Mouse (Mus musculus) MEL (cell line): ENCODE results near the gene Mkln1. TPM values are rescaled to one million over a fixed set of nuclear protein-coding genes. Genes with fewer than 3 reads are reported as not detected.

ENCODE experiments used
- DNase-seq: peaks from one replicate; pipeline ENCODE4 v3.0.0; 2011; ENCODE audit warnings: low read depth, low spot score
- H3K27ac ChIP-seq: 2 replicates; pipeline ENCODE4 v1.5.1; 2012; ENCODE audit warnings: low read depth, mild to moderate bottlenecking, control low read depth, low read length, moderate library complexity; ENCODE audit not compliant: control insufficient read depth
- H3K27me3 ChIP-seq, 2 experiments: fragments of 150-350 bp in 1 of 2; sonication (generic) in 1 of 2; 2 replicates each; pipeline ENCODE4 v1.6.1; 2012; ENCODE audit warnings: low read length in 2 of 2, mild to moderate bottlenecking in 2 of 2, improper control_type of control experiment in 1 of 2, moderate library complexity in 1 of 2; ENCODE audit not compliant: insufficient read depth in 2 of 2, control insufficient read depth in 1 of 2
- H3K36me3 ChIP-seq, 2 experiments: 2 replicates each; pipeline ENCODE4 v1.6.1; 2012 to 2014; ENCODE audit warnings: low read length in 2 of 2, improper control_type of control experiment in 1 of 2, inconsistent platforms in 1 of 2, mild to moderate bottlenecking in 1 of 2; ENCODE audit not compliant: insufficient read depth in 2 of 2, control insufficient read depth in 1 of 2
- H3K4me1 ChIP-seq, 2 experiments: fragments of 150-350 bp in 1 of 2; sonication (generic) in 1 of 2; 2 replicates each; pipeline ENCODE4 v1.6.1; 2012; ENCODE audit warnings: low read length in 2 of 2, improper control_type of control experiment in 1 of 2, mild to moderate bottlenecking in 1 of 2; ENCODE audit not compliant: insufficient read depth in 2 of 2, control insufficient read depth in 1 of 2
- H3K4me3 ChIP-seq, 2 experiments: fragments of 150-350 bp in 1 of 2; sonication (generic) in 1 of 2; 2 replicates each; pipeline ENCODE4 v1.5.1; 2012; ENCODE audit warnings: low read depth in 2 of 2, low read length in 2 of 2, mild to moderate bottlenecking in 2 of 2, moderate library complexity in 2 of 2, control low read depth in 1 of 2, improper control_type of control experiment in 1 of 2; ENCODE audit not compliant: control insufficient read depth in 1 of 2, insufficient read depth in 1 of 2
- H3K79me2 ChIP-seq: 2 replicates; pipeline ENCODE4 v1.6.1; 2012; ENCODE audit warnings: mild to moderate bottlenecking, low read length, moderate library complexity; ENCODE audit not compliant: control insufficient read depth, poor library complexity, insufficient read depth
- H3K9ac ChIP-seq: 2 replicates; pipeline ENCODE4 v1.6.1; 2012; ENCODE audit warnings: low read depth, mild to moderate bottlenecking, control low read depth, low read length, moderate library complexity; ENCODE audit not compliant: control insufficient read depth, poor library complexity, severe bottlenecking
- H3K9me3 ChIP-seq: fragments of 150-350 bp; sonication (generic); replicated peaks from 2 replicates; pipeline ENCODE4 v1.6.1; 2012; ENCODE audit warnings: mild to moderate bottlenecking, low read length, improper control_type of control experiment, moderate library complexity; ENCODE audit not compliant: insufficient read depth
- CHD1 ChIP-seq: IDR thresholded peaks from 2 replicates; pipeline ENCODE4 v1.6.1; 2012; ENCODE audit warnings: low read depth, mild to moderate bottlenecking, inconsistent platforms, low read length, improper control_type of control experiment
- CTCF ChIP-seq, 3 experiments: IDR thresholded peaks in 2 of 3; conservative IDR thresholded peaks in 1 of 3; 2 replicates each; pipeline ENCODE4 v1.5.1; 2011 to 2012; ENCODE audit warnings: low read length in 3 of 3, low read depth in 2 of 3, mild to moderate bottlenecking in 2 of 3, improper control_type of control experiment in 1 of 3, inconsistent platforms in 1 of 3, mixed read lengths in 1 of 3, moderate library complexity in 1 of 3; ENCODE audit not compliant: control insufficient read depth in 1 of 3, insufficient read depth in 1 of 3, poor library complexity in 1 of 3, severe bottlenecking in 1 of 3
- EP300 ChIP-seq, 2 experiments: IDR thresholded peaks; 2 replicates each; pipeline ENCODE4 v1.6.1; 2011; ENCODE audit warnings: improper control_type of control experiment in 2 of 2, low read length in 2 of 2, low read depth in 1 of 2, mild to moderate bottlenecking in 1 of 2
- ETS1 ChIP-seq: IDR thresholded peaks from 2 replicates; pipeline ENCODE4 v1.6.1; 2012; ENCODE audit warnings: low read depth, mild to moderate bottlenecking, inconsistent platforms, low read length, improper control_type of control experiment, moderate library complexity
- GABPA ChIP-seq: IDR thresholded peaks from 2 replicates; pipeline ENCODE4 v1.6.1; 2012; ENCODE audit warnings: low read depth, mild to moderate bottlenecking, inconsistent platforms, low read length, improper control_type of control experiment, moderate library complexity
- GATA1 ChIP-seq: IDR thresholded peaks from 2 replicates; pipeline ENCODE4 v1.6.1; 2011; ENCODE audit warnings: low read depth, low read length, improper control_type of control experiment
- KAT2A ChIP-seq: conservative IDR thresholded peaks from 2 replicates; pipeline ENCODE4 v1.6.1; 2012; ENCODE audit warnings: low read depth, low read length, improper control_type of control experiment, inconsistent platforms
- MYC ChIP-seq: IDR thresholded peaks from 2 replicates; pipeline ENCODE4 v1.6.1; 2011; ENCODE audit warnings: low read depth, mild to moderate bottlenecking, low read length, improper control_type of control experiment, moderate library complexity
- NELFE ChIP-seq: IDR thresholded peaks from 2 replicates; pipeline ENCODE4 v1.6.1; 2011; ENCODE audit warnings: low read depth, low read length, improper control_type of control experiment
- POLR2A ChIP-seq, 2 experiments: IDR thresholded peaks; 2 replicates each; pipeline ENCODE4 v1.6.1; 2011 to 2012; ENCODE audit warnings: low read length in 2 of 2, mild to moderate bottlenecking in 2 of 2, control low read depth in 1 of 2, improper control_type of control experiment in 1 of 2, low read depth in 1 of 2, moderate library complexity in 1 of 2; ENCODE audit not compliant: control insufficient read depth in 1 of 2, insufficient read depth in 1 of 2, poor library complexity in 1 of 2
- RAD21 ChIP-seq: IDR thresholded peaks from 2 replicates; pipeline ENCODE4 v1.6.1; 2011; ENCODE audit warnings: mild to moderate bottlenecking, low read depth, low read length, improper control_type of control experiment
- RCOR1 ChIP-seq: IDR thresholded peaks from 2 replicates; pipeline ENCODE4 v1.6.1; 2012; ENCODE audit warnings: low read depth, mild to moderate bottlenecking, inconsistent platforms, low read length, improper control_type of control experiment
- SIN3A ChIP-seq: IDR thresholded peaks from 2 replicates; pipeline ENCODE4 v1.6.1; 2012; ENCODE audit warnings: low read length, improper control_type of control experiment, inconsistent platforms
- SMC3 ChIP-seq: IDR thresholded peaks from 2 replicates; pipeline ENCODE4 v1.6.1; 2011; ENCODE audit warnings: low read depth, low read length, improper control_type of control experiment
- TAL1 ChIP-seq: IDR thresholded peaks from 2 replicates; pipeline ENCODE4 v1.6.1; 2012; ENCODE audit warnings: mild to moderate bottlenecking, inconsistent platforms, low read length, moderate library complexity, mixed read lengths
- TBP ChIP-seq: IDR thresholded peaks from 2 replicates; pipeline ENCODE4 v1.8.0; 2011; ENCODE audit warnings: low read depth, low read length, improper control_type of control experiment
- polyA plus RNA-seq, 2 experiments: library from polyadenylated mRNA; stranded (reverse) in 1 of 2; unstranded in 1 of 2; fragments of >175 nt in 1 of 2; fragments of >200 nt in 1 of 2; gene quantifications; 2 replicates each; pipeline versions ENCODE4 v1.2.1 to v1.2.4; 2012; ENCODE audit warnings: low replicate concordance in 2 of 2, low read depth in 1 of 2; ENCODE audit not compliant: insufficient read length in 2 of 2, insufficient read depth in 1 of 2, missing spikeins in 1 of 2
- total RNA-seq: library from RNA; depleted of rRNA; stranded (reverse); fragments of 300-350 nt; gene quantifications from 2 replicates; pipeline ENCODE4 v1.2.3, GENCODE M21; 2012

Mkln1 gene
- total and polyA plus RNA-seq, 3 experiments, result 115 to 187 (median 135) TPM

- Histone ChIP-seq H3K27me3 (no peaks in the 10 kb centered on the region), H3K36me3 (peaks cover 0 to 41% of the 10 kb centered on the region in 2 experiments; a peak in 2 of 4 replicates), H3K4me1 (peaks cover 30 to 38% of the 10 kb centered on the region in 2 experiments)
- TF ChIP-seq TBP (0 out of 2 replicates have a peak, but pooled peaks have one; percentile 34), SIN3A (0 out of 2 replicates have a peak, but pooled peaks have one; percentile 14), POLR2A (IDR thresholded peaks at IDR 0.05; ENCODE audit: control insufficient read depth in 1 of 2, insufficient read depth in 1 of 2, low read depth in 1 of 2, low read length in 2 of 2, poor library complexity in 1 of 2) (no peak)
- TF ChIP-seq, all 39 proteins: peak for 2
- Histone ChIP-seq H3K9ac (peak overlapping the region; percentile 96), H3K9me3 (no peaks in the 10 kb centered on the region), H3K27ac (peak overlapping the region; percentile 30; the same call in 1 of the 2 replicates), H3K4me3 (peak overlapping the region; percentile 87 to 90), H3K79me2 (peaks cover 51% of the 10 kb centered on the region)
- DNase-seq, result peak; percentile 22
Measured at GRCm38 (mm10) chr6:31399566-31399965, 1.0 kb downstream of the Mkln1 start.

GRCm38 (mm10) chr6:31411017-31411416 is 12.5 kb downstream of the Mkln1 start:
- H3K4me3 ChIP-seq, result no peak overlapping the region
- H3K9ac ChIP-seq, result no peak overlapping the region
- H3K9me3 ChIP-seq, result no peaks in the 10 kb centered on the region
- TF ChIP-seq ETS1, result 0 out of 2 replicates have a peak, but pooled peaks have one; percentile 29
- TF ChIP-seq GABPA, result no peak
- TF ChIP-seq GATA1, result peak; percentile 59
- TF ChIP-seq TAL1, result peak; percentile 75
- peak in 1 of 2 experiments; percentile 15; a peak in 1 of 4 replicates for TF ChIP-seq EP300 (IDR thresholded peaks at IDR 0.05; ENCODE audit: low read depth in 1 of 2, low read length in 2 of 2)
- TF ChIP-seq, all 39 proteins: peak for 4
- peaks cover 2 to 35% of the 10 kb centered on the region in 2 experiments; a peak in 2 of 4 replicates for H3K36me3 ChIP-seq
- H3K79me2 ChIP-seq, result peaks cover 64% of the 10 kb centered on the region
- H3K27ac ChIP-seq, result no peak overlapping the region
- peak; percentile 59 for DNase-seq
- peaks cover 11 to 18% of the 10 kb centered on the region in 2 experiments for H3K4me1 ChIP-seq
- H3K27me3 ChIP-seq, result no peaks in the 10 kb centered on the region

- H3K36me3 ChIP-seq, result peaks cover 2 to 28% of the 10 kb centered on the region in 2 experiments; a peak in 2 of 4 replicates
- peaks cover 11 to 18% of the 10 kb centered on the region in 2 experiments for H3K4me1 ChIP-seq
- no peaks in the 10 kb centered on the region for H3K9me3 ChIP-seq
- TF ChIP-seq RAD21 (peak; percentile 42), EP300 (IDR thresholded peaks at IDR 0.05; ENCODE audit: low read depth in 1 of 2, low read length in 2 of 2) (no peak), KAT2A (no peak), SIN3A (no peak; the same call in 1 of the 2 replicates), NELFE (no peak), CHD1 (no peak), TBP (no peak), RCOR1 (no peak), CTCF (IDR thresholded peaks at IDR 0.05 in 2 of 3, conservative IDR thresholded peaks at IDR 0.05 in 1 of 3; ENCODE audit: control insufficient read depth in 1 of 3, insufficient read depth in 1 of 3, low read depth in 2 of 3, low read length in 3 of 3, poor library complexity in 1 of 3, severe bottlenecking in 1 of 3) (peak in 1 of 3 experiments; percentile 42; a peak in 2 of 6 replicates), MYC (no peak), SMC3 (0 out of 2 replicates have a peak, but pooled peaks have one; percentile 24)
- TF ChIP-seq, all 39 proteins: peak for 3
- H3K79me2 ChIP-seq, result peaks cover 63% of the 10 kb centered on the region
- H3K9ac ChIP-seq, result no peak overlapping the region
- DNase-seq, result peak; percentile 53
- H3K27me3 ChIP-seq, result no peaks in the 10 kb centered on the region
- H3K4me3 ChIP-seq, result no peak overlapping the region
- H3K27ac ChIP-seq, result no peak overlapping the region
Measured at GRCm38 (mm10) chr6:31412487-31412886, 14.0 kb downstream of the Mkln1 start.
